Mouse (Mus musculus) midbrain, embryonic 16.5 days (tissue): ENCODE data around the gene Tmed9. TPM values are rescaled to one million over a fixed set of nuclear protein-coding genes. Genes with fewer than 3 reads are reported as not detected.
"Not testable (repeated sequence)": the region's sequence is repeated elsewhere in the genome, so short reads cannot be mapped to it uniquely, and the experiment has no call there.

Source experiments
- ATAC-seq: fragments of 200-750 bp; cut with Nextera tagmentation; 2 replicates; pipeline ENCODE4 v1.8.0; 2017; ENCODE audit warnings: moderate TSS enrichment
- H3K27ac ChIP-seq: fragments of 300-500 bp; sonication (generic); 2 replicates; pipeline ENCODE4 v1.5.1; 2014; ENCODE audit warnings: mild to moderate bottlenecking, low read length, mixed read lengths
- H3K27me3 ChIP-seq: fragments of 300-500 bp; sonication (generic); 2 replicates; pipeline ENCODE4 v1.6.1; 2014; ENCODE audit warnings: low read depth, low read length, mixed read lengths; ENCODE audit not compliant: control insufficient read depth, insufficient read depth
- H3K36me3 ChIP-seq: fragments of 300-500 bp; sonication (generic); 2 replicates; pipeline ENCODE4 v1.6.1; 2014; ENCODE audit warnings: mild to moderate bottlenecking, low read length, moderate library complexity, mixed read lengths; ENCODE audit not compliant: control insufficient read depth, insufficient read depth
- H3K4me1 ChIP-seq: fragments of 300-500 bp; sonication (generic); 2 replicates; pipeline ENCODE4 v1.6.1; 2014; ENCODE audit warnings: mild to moderate bottlenecking, low read length, mixed read lengths; ENCODE audit not compliant: control insufficient read depth, insufficient read depth
- H3K4me2 ChIP-seq: fragments of 300-500 bp; sonication (generic); 2 replicates; pipeline ENCODE4 v1.6.1; 2014; ENCODE audit warnings: mild to moderate bottlenecking, low read length, mixed read lengths
- H3K4me3 ChIP-seq: fragments of 300-500 bp; sonication (generic); 2 replicates; pipeline ENCODE4 v1.5.1; 2014; ENCODE audit warnings: low read depth, mild to moderate bottlenecking, low read length, moderate library complexity, mixed read lengths
- H3K9ac ChIP-seq: fragments of 300-500 bp; sonication (generic); 2 replicates; pipeline ENCODE4 v1.6.1; 2014; ENCODE audit warnings: low read depth, low read length, mixed read lengths
- H3K9me3 ChIP-seq: fragments of 300-500 bp; sonication (generic); replicated peaks from 2 replicates; pipeline ENCODE4 v1.6.1; 2014; ENCODE audit warnings: mild to moderate bottlenecking, low read length, mixed read lengths; ENCODE audit not compliant: control insufficient read depth, poor library complexity, severe bottlenecking
- WGBS: fragments of 180-500 bp; shearing (Covaris S2); extraction: QIAGEN DNeasy Blood & Tissue Kit; methylation state at CpG from one replicate; pipeline ENCODE4 v1.1.7; 2014; 5-methylcytosine and 5-hydroxymethylcytosine counted together
- polyA plus RNA-seq: library from polyadenylated mRNA; unstranded; fragments of >200 nt; fragmentation: Nextera tagmentation; extraction: Ambion mirVana; gene quantifications from 2 replicates; pipeline ENCODE4 v1.2.1, GENCODE M21; 2015

Tmed9 gene
- polyA plus RNA-seq, 1 experiment from 2014 or later = 109 TPM

- ATAC-seq = no peak
- H3K27ac ChIP-seq = no peak overlapping the region
- H3K9me3 ChIP-seq = no peaks in the 10 kb centered on the region
- no peaks in the 10 kb centered on the region for H3K4me1 ChIP-seq
- H3K4me3 ChIP-seq = no peak overlapping the region
- no peak overlapping the region for H3K4me2 ChIP-seq
- H3K27me3 ChIP-seq = no peaks in the 10 kb centered on the region
- H3K36me3 ChIP-seq = peaks cover 14% of the 10 kb centered on the region
- no peak overlapping the region for H3K9ac ChIP-seq
- WGBS = 92% methylated on average over 6 of the region's 6 CpGs
These were observed 16.0 kb upstream of the Tmed9 start for GRCm38 (mm10) chr13:55557499-55557898.

DNA sequence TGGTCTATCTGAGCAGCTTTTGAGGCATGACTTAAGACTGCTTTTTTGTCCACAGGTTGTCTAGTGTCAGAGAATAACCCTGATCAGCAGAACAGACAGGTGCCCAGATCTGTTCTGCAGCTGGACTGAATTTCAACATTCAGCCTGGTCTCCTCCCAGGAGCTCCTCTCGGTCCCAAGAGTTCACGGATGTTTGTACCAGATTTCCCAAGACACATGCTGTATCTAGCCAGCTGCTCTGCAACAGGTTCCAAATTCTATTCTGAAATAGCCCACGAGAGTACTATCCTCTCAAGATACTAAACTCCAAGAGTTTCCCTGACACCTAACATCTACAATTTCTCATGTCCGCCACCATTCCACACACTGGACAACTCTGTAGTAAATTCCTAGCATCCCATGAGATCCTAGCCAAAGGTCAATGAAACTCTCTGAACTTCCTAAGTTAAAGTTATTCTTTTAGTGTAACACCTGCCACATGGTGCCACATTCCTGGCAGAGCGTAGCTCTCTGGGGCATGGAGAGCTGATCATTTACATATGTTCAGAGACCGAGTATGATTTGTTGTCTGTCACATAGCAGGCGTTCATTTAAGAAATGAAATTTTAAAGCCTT is 10.2 kb upstream of the Tmed9 start:
- Histone ChIP-seq H3K27me3 (no peaks in the 10 kb centered on the region), H3K9ac (no peak overlapping the region), H3K36me3 (no peaks in the 10 kb centered on the region), H3K27ac (no peak overlapping the region), H3K4me2 (no peak overlapping the region), H3K4me1 (peaks cover 3% of the 10 kb centered on the region; the same call in 1 of the 2 replicates), H3K9me3 (no peaks in the 10 kb centered on the region), H3K4me3 (no peak overlapping the region)
- WGBS = 87% methylated on average over 7 of the region's 7 CpGs
- ATAC-seq = no peak

- WGBS = 84% methylated on average over 6 of the region's 6 CpGs
- no peak for ATAC-seq
- Histone ChIP-seq H3K9me3 (no peaks in the 10 kb centered on the region), H3K9ac (no peak overlapping the region), H3K4me1 (peaks cover 13% of the 10 kb centered on the region), H3K27me3 (no peaks in the 10 kb centered on the region), H3K36me3 (no peaks in the 10 kb centered on the region), H3K4me2 (no peak overlapping the region), H3K4me3 (no peak overlapping the region), H3K27ac (no peak overlapping the region)
These were observed 6.5 kb upstream of the Tmed9 start for GRCm38 (mm10) chr13:55567001-55567400.

DNA sequence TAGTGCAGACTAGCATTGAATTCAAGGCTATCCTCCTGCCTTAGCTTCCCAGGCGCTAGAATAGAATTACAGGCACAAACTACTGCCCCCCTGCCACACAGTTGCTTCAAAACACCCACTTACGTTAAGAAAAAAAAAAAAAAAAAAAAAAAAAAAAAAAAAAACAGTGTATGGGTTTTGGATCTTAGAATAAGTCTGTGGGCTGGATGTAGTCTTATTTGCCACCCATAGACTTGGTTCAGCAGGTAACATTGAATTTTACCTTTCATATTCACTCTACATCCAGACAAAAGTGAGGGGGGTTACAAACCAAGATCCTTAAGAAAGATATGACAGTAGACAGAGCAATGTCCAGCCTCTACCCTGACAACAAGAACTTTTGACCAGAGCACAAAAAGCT is 5.6 kb upstream of the Tmed9 start:
- Histone ChIP-seq H3K4me2 (no peak overlapping the region), H3K36me3 (no peaks in the 10 kb centered on the region), H3K9ac (no peak overlapping the region), H3K4me1 (peaks cover 18% of the 10 kb centered on the region), H3K27me3 (no peaks in the 10 kb centered on the region), H3K9me3 (no peaks in the 10 kb centered on the region), H3K27ac (no peak overlapping the region), H3K4me3 (no peak overlapping the region)
- ATAC-seq = no peak
- 81% methylated on average over 2 of the region's 2 CpGs for WGBS

DNA sequence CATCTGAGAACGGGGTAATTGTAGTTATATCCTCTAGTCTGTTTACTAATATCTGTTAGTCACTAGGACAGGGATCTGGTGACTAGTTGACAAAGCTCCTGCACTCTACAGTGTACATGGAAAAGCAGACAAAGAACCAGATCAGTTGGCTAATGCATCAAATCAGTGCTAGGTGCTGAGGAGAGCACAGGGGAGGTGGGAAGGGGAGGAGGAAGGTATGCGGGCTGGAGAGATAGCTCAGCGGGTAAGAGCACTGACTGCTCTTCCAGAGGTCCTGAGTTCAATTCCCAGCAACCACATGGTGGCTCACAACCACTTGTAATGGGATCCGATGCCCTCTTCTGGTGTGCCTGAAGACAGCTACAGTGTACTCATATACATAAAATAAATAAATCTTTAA is 5.0 kb upstream of the Tmed9 start:
- H3K27ac ChIP-seq, ATAC-seq, H3K9me3 ChIP-seq: not testable (repeated sequence)

GRCm38 (mm10) chr13:55569726-55570285 is 3.7 kb upstream of the Tmed9 start:
- Histone ChIP-seq H3K9ac (peak overlapping the region; percentile 80), H3K9me3 (no peaks in the 10 kb centered on the region), H3K27me3 (no peaks in the 10 kb centered on the region), H3K4me1 (peaks cover 18% of the 10 kb centered on the region), H3K27ac (peak overlapping the region; percentile 93), H3K4me3 (peak overlapping the region; percentile 77), H3K4me2 (peak overlapping the region; percentile 95), H3K36me3 (no peaks in the 10 kb centered on the region)
- WGBS = 3% methylated on average over 16 of the region's 16 CpGs
- peak; percentile 18; the same call in 1 of the 2 replicates for ATAC-seq

More for the DNA sequence above, 5.0 kb upstream of the Tmed9 start:
- WGBS = 91% methylated on average over 4 of the region's 4 CpGs
- H3K9ac ChIP-seq, H3K4me3 ChIP-seq, H3K4me2 ChIP-seq, H3K27me3 ChIP-seq, H3K36me3 ChIP-seq: not testable (repeated sequence)
- peaks cover 18% of the 10 kb centered on the region for H3K4me1 ChIP-seq

DNA sequence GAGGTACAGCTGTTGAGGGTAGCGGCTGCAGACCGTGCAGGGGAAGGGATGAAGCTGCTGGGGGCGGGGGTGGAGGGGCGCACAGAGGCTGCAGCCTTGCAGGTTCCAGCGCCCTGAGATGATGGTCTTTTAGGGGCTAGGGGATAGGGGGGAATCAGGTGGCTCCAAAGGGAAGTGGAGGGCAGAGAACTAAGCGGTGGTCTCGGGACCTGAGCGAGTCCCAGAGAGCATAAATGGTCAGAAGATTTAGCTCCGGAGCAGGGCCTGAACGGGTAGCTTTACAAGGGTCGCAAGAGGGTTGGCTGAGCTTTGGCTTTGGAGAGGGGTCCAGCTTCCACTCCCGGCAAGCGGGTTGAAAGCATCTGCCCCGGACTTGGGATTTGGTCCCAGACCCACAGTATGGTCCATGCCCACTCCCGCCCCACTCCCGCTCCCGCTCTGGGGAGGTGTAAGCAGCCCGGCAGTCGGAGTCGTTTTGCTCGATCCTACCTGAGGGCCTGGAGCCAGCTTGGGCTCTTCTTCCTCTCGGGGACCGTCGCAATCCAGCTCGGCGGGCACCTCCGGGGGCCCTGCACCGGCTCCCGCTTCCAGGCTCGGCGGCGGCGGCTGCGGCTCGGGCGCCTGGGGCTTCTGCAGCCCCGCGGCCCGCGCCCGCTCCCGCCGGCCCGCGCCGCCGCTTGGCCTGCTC is 3.1 kb upstream of the Tmed9 start:
- 0% methylated on average over 42 of the region's 47 CpGs for WGBS
- H3K36me3 ChIP-seq = no peaks in the 10 kb centered on the region
- peak overlapping the region; percentile 93 for H3K27ac ChIP-seq
- H3K9me3 ChIP-seq = no peaks in the 10 kb centered on the region
- H3K4me1 ChIP-seq = peaks cover 18% of the 10 kb centered on the region
- no peaks in the 10 kb centered on the region for H3K27me3 ChIP-seq
- peak; percentile 78 for ATAC-seq
- peak overlapping the region; percentile 77 for H3K4me3 ChIP-seq
- H3K9ac ChIP-seq = peak overlapping the region; percentile 80
- peak overlapping the region; percentile 95 for H3K4me2 ChIP-seq

- peaks cover 18% of the 10 kb centered on the region for H3K4me1 ChIP-seq
- H3K9me3 ChIP-seq = no peaks in the 10 kb centered on the region
- ATAC-seq = peak; percentile 90
- no peaks in the 10 kb centered on the region for H3K27me3 ChIP-seq
- peak within 1 kb of the TSS; percentile 77 for H3K4me3 ChIP-seq
- H3K4me2 ChIP-seq = peak within 1 kb of the TSS; percentile 95
- H3K27ac ChIP-seq = peak within 1 kb of the TSS; percentile 93
- whole genome bisulfite sequencing = 2% methylated on average over 28 of the region's 47 CpGs
- H3K9ac ChIP-seq = peak within 1 kb of the TSS; percentile 80
- no peaks in the 10 kb centered on the region for H3K36me3 ChIP-seq
These were observed 2.3 kb upstream of the Tmed9 start, which contains the start of gene Fam193b for GRCm38 (mm10) chr13:55571027-55571751. Gene Fam193b, minus strand, starts transcription at chr13:55571120.
